Mouse (Mus musculus): Measurements from ENCODE around the gene Olfr193. TPM values are rescaled to one million over a fixed set of nuclear protein-coding genes. Genes with fewer than 3 reads are reported as not detected.
"Not testable (repeated sequence)": the region's sequence is repeated elsewhere in the genome, so short reads cannot be mapped to it uniquely, and the experiment has no call there.

Olfr193 gene
- not detected in 2 replicates for polyA plus RNA-seq (2015; fragmentation: Nextera tagmentation; extraction: Ambion mirVana)

DNA sequence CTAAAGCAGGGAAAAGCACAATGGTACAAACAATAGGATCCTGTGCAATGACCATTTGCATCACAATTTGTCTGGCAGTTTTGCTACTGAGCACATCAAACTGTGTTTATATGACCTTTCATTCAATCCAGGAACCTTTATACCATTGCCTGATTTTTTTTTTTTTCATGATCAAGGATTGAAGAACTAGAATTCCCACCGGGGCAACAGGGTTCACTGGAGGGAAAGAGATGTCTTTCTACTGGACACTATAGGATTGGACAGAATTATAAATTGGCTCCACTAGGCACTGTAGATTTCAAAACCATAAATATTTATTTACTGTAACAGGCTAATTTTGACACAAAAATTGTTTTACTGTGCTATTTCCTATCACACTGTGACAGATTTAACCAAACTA, at the start of gene Olfr193:
Gene Olfr193 (minus strand): TSS at position 101 of the 400 bp plus-strand sequence.
- no peak within 1 kb of the TSS for H3K9ac ChIP-seq
- no peaks in the 10 kb centered on the region for H3K36me3 ChIP-seq
- no peak for ATAC-seq (ENCODE audit: low read depth)
- DNase-seq, result no peak
- no peaks in the 10 kb centered on the region for H3K9me3 ChIP-seq (replicated peaks)
- H3K4me3 ChIP-seq (replicated peaks), result no peak within 1 kb of the TSS
- H3K4me2 ChIP-seq, result no peak within 1 kb of the TSS
- no peaks in the 10 kb centered on the region for H3K27me3 ChIP-seq
- no peak within 1 kb of the TSS for H3K27ac ChIP-seq
- no peaks in the 10 kb centered on the region for H3K4me1 ChIP-seq (replicated peaks)
- 50% methylated on average over 1 of the region's 1 CpGs for WGBS (ENCODE audit: insufficient replicate concordance)

DNA sequence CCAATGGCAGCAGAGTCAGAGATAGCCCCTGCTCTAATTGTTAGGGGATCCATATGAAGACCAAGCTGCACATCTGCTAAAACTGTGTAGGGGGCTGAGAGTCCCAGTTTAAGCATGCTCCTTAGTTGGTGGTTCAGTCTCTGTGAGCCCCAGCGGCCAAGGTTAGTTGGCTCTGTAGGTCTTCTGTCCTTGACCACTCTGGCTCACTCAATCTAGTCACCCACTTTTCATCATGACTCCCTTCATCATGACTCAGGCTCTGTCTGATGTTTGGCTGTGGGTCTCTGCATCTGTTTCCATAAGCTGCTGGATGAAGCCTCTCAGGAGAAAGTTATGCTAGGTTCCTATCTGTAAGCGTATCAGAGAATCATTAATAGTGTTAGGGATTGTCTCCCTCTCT, 40.3 kb upstream of the Olfr193 start:
- no peaks in the 10 kb centered on the region for H3K9me3 ChIP-seq (replicated peaks)
- H3K27ac ChIP-seq, result no peak overlapping the region
- no peaks in the 10 kb centered on the region for H3K27me3 ChIP-seq
- WGBS (ENCODE audit: insufficient replicate concordance), result 52% methylated on average over 2 of the region's 2 CpGs
- ATAC-seq (ENCODE audit: low read depth), result no peak
- no peak overlapping the region for H3K4me2 ChIP-seq
- DNase-seq, result no peak
- no peak overlapping the region for H3K9ac ChIP-seq
- no peaks in the 10 kb centered on the region for H3K4me1 ChIP-seq (replicated peaks)
- no peak overlapping the region for H3K4me3 ChIP-seq (replicated peaks)
- no peaks in the 10 kb centered on the region for H3K36me3 ChIP-seq

DNA sequence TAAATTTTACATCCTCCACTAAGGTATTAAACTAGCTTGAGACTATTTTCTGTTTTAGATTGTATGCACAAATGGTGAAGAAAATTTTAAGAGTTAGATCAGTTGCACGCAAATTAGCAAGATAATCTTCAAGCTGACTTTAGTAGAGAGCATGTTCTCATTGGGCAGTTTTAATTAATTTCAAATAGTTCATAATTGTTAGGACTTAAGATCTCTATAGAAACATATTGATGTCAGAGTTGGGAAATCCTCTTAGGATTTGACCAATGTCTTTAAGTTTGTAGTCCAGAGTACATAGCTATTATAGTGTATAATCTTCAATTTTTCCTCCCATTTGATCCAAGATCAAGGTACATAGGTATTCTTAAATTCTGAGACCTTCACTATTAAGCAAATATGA, 35.1 kb upstream of the Olfr193 start, which contains the start of gene Olfr195:
Gene Olfr195 (plus strand): TSS at position 301 of the 400 bp plus-strand sequence.
- DNase-seq, result no peak
- Histone ChIP-seq H3K27ac (no peak within 1 kb of the TSS), H3K4me2 (no peak within 1 kb of the TSS), H3K27me3 (no peaks in the 10 kb centered on the region), H3K9ac (no peak within 1 kb of the TSS), H3K9me3 (replicated peaks) (peaks cover 4% of the 10 kb centered on the region; the same call in 1 of the 2 replicates), H3K36me3 (no peaks in the 10 kb centered on the region), H3K4me1 (replicated peaks) (no peaks in the 10 kb centered on the region), H3K4me3 (replicated peaks) (no peak within 1 kb of the TSS)
- no peak for ATAC-seq (ENCODE audit: low read depth)
- 71% methylated on average over 1 of the region's 1 CpGs for WGBS (ENCODE audit: insufficient replicate concordance)

DNA sequence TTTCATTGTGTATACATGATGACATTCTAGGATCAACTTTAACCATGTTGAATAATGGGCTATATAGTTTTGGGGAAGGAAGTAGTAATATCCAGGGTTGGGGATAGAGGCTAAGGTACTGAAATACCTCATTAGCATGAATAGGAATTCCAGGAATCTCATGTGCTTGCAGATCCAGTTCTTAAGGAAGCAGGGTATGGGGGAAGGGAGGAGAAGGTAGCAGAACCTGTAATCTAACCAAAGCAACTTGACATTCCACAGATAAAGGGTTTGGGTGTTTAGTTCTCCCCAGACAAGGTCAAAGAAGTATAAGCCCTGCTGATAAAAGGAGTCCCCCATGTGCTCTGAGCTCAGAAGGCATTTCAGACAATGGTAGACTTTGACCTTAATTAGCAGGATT, 29.4 kb upstream of the Olfr193 start:
- H3K4me3 ChIP-seq (replicated peaks), result no peak overlapping the region
- H3K9me3 ChIP-seq (replicated peaks), result peaks cover 4% of the 10 kb centered on the region; the same call in 1 of the 2 replicates
- no peaks in the 10 kb centered on the region for H3K36me3 ChIP-seq
- no peak overlapping the region for H3K27ac ChIP-seq
- no peaks in the 10 kb centered on the region for H3K27me3 ChIP-seq
- no peak for DNase-seq
- no peak overlapping the region for H3K9ac ChIP-seq
- no peaks in the 10 kb centered on the region for H3K4me1 ChIP-seq (replicated peaks)
- no peak for ATAC-seq (ENCODE audit: low read depth)
- no peak overlapping the region for H3K4me2 ChIP-seq

DNA sequence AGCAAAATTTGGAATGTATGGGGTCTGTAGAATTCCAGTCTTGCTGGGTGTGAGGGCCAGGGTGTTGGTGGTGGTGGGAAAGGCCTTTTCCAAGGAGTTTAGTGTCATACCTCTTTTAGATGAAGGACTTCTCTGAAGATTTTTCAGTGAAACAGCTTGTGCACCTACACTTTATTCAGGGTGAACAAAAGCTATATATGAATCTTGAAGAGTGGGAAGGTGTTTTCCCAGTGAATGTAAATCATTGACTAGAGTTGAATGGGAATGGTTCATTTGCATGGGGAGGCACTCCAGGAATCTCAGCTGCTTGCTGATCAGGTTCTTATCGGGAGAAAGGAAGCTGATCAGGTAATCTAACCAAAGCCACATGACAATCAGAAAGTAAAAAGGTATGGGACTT, 19.1 kb upstream of the Olfr193 start:
- ATAC-seq (ENCODE audit: low read depth) (no peak), DNase-seq (no peak)
- Histone ChIP-seq H3K9ac (no peak overlapping the region), H3K36me3 (no peaks in the 10 kb centered on the region), H3K27ac (no peak overlapping the region), H3K4me3 (replicated peaks) (no peak overlapping the region), H3K27me3 (no peaks in the 10 kb centered on the region), H3K4me1 (replicated peaks) (no peaks in the 10 kb centered on the region), H3K9me3 (replicated peaks) (peaks cover 5% of the 10 kb centered on the region; the same call in 1 of the 2 replicates), H3K4me2 (no peak overlapping the region)
- 60% methylated on average over 1 of the region's 1 CpGs for WGBS (ENCODE audit: insufficient replicate concordance)

DNA sequence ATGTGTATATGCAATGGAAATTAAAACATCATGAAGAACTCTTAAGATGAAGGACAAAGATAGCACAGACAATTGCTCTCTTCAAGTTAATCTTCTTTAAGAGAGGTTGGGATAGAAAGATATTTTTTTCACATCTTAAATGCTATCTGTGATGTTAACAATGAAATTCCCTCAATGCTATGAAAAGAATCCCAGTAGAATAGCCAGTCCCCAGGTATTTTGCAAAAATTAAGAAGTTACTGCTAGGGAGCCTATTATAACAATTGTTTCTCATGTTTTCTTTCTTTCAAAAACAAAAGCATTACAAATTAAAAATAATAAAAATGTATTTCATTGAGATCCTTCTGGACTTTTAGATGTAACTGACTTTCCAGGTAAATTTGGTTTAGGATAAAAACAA, 9.3 kb upstream of the Olfr193 start, which contains the start of gene Olfr194:
Gene Olfr194 (minus strand): TSS at position 101 of the 400 bp plus-strand sequence.
- no peak within 1 kb of the TSS for H3K4me3 ChIP-seq (replicated peaks)
- DNase-seq (no peak), ATAC-seq (ENCODE audit: low read depth) (no peak)
- H3K4me2 ChIP-seq, result no peak within 1 kb of the TSS
- H3K27ac ChIP-seq, result no peak within 1 kb of the TSS
- H3K9me3 ChIP-seq (replicated peaks), result no peaks in the 10 kb centered on the region
- no peaks in the 10 kb centered on the region for H3K4me1 ChIP-seq (replicated peaks)
- no peak within 1 kb of the TSS for H3K9ac ChIP-seq
- H3K27me3 ChIP-seq, result no peaks in the 10 kb centered on the region
- no peaks in the 10 kb centered on the region for H3K36me3 ChIP-seq

DNA sequence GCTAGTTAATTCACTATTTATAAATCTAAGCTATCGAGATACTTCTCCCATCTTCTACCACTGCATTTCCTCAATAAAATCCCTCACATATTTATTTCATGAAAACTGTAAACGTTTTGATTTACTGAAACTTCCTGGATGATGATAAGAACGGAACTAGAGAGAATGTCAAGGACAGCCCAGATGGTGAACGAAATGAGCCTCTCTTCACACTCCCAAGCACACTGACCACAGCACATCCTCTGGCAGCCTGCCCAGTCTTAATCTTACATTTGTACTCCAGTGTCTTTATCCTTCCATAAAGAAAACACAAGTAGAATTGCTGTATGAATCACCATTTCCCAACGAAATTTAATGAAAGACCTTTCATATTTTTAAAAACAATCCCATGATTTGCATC, 3.2 kb downstream of the Olfr193 start:
- not testable (repeated sequence) for H3K9ac ChIP-seq; H3K36me3 ChIP-seq; H3K27me3 ChIP-seq; H3K27ac ChIP-seq; H3K4me3 ChIP-seq (replicated peaks); H3K9me3 ChIP-seq (replicated peaks); DNase-seq; H3K4me2 ChIP-seq; H3K4me1 ChIP-seq (replicated peaks); ATAC-seq (ENCODE audit: low read depth)
- WGBS (ENCODE audit: insufficient replicate concordance), result 33% methylated on average over 5 of the region's 5 CpGs

DNA sequence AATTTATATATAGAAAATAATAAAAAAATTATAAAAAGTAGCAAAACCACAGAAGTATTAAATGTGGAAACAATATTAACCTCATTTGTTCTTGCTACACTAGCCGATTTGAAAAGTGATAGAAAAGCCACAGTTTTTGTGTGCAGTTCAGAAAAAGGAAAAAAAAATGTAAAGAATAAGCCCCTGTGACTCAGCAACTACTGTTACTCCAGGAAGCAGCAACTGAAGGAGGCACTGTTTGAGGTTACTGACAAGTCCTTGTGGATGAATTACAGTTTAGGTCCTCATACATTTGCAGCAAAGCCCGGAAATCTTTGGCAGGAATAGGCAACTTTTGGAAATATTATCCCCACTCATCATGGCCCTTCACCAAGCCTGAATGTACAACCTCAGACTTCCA, 6.4 kb downstream of the Olfr193 start:
- Histone ChIP-seq H3K4me1 (replicated peaks) (no peaks in the 10 kb centered on the region), H3K9ac (no peak overlapping the region), H3K9me3 (replicated peaks) (no peaks in the 10 kb centered on the region), H3K36me3 (no peaks in the 10 kb centered on the region), H3K27ac (no peak overlapping the region), H3K4me3 (replicated peaks) (no peak overlapping the region), H3K27me3 (no peaks in the 10 kb centered on the region), H3K4me2 (no peak overlapping the region)
- DNase-seq (no peak), ATAC-seq (ENCODE audit: low read depth) (no peak)
- WGBS (ENCODE audit: insufficient replicate concordance), result 61% methylated on average over 2 of the region's 2 CpGs

DNA sequence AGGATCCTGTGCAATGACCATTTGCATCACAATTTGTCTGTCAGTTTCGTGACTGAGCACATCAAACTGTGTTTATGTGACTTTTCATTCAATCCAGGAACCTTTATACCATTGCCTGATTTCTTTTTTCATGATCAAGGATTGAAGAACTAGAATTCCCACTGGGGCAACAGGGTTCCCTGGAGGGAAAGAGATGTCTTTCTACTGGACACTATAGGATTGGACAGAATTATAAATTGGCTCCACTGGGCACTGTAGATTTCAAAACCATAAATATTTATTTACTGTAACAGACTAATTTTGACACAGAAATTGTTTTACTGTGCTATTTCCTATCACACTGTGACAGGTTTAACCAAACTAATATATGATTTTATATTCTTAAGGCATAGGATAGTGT, 22.0 kb downstream of the Olfr193 start, which contains the start of gene Olfr191:
Gene Olfr191 (minus strand): TSS at position 101 of the 400 bp plus-strand sequence.
- H3K4me2 ChIP-seq; H3K27ac ChIP-seq; H3K4me3 ChIP-seq (replicated peaks); H3K27me3 ChIP-seq; H3K9ac ChIP-seq; H3K9me3 ChIP-seq (replicated peaks); DNase-seq; H3K4me1 ChIP-seq (replicated peaks); H3K36me3 ChIP-seq; ATAC-seq (ENCODE audit: low read depth): not testable (repeated sequence)
- WGBS (ENCODE audit: insufficient replicate concordance), result 20% methylated on average over 1 of the region's 1 CpGs

DNA sequence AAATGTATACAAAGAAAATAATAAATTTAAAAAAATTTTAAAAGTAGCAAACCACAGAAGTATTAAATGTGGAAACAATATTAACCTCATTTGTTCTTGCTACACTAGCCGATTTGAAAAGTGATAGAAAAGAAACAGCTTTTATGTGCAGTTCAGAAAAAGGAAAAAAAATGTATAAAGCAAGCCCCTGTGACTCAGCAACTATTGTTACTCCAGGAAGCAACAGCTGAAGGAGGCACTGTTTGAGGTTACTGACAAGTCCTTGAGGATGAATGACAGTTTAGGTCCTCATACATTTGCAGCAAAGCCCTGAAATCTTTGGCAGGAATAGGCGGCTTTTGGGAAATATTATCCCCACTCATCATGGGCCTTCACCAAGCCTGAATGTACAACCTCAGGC, 30.6 kb downstream of the Olfr193 start:
- H3K9me3 ChIP-seq (replicated peaks); DNase-seq; H3K4me3 ChIP-seq (replicated peaks); H3K27ac ChIP-seq; H3K9ac ChIP-seq; H3K27me3 ChIP-seq; H3K4me1 ChIP-seq (replicated peaks); H3K36me3 ChIP-seq; H3K4me2 ChIP-seq; ATAC-seq (ENCODE audit: low read depth): not testable (repeated sequence)
- 65% methylated on average over 2 of the region's 2 CpGs for WGBS (ENCODE audit: insufficient replicate concordance)

DNA sequence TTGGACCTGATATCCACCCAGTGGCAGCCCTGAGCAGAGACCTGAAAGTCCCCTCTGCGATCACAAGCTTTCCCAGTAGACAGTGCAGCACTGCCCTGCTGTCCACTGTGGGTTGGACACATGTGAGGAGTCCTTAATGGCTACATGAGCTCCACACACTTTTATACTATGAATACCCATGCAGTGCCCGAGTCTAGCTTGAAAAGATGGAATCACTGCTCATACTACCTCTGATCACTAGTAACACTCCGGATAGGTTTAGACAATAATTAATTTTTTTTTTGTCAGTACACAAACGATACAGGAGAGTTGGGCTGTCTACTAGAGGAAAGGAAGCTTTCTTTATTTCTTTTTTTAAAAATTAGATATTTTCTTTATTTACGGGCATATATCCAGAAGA, 33.8 kb downstream of the Olfr193 start, which contains the start of gene Olfr190:
Gene Olfr190 (minus strand): TSS at position 101 of the 400 bp plus-strand sequence.
- Histone ChIP-seq H3K4me1 (replicated peaks) (no peaks in the 10 kb centered on the region), H3K27ac (no peak within 1 kb of the TSS), H3K9ac (no peak within 1 kb of the TSS), H3K9me3 (replicated peaks) (no peaks in the 10 kb centered on the region), H3K4me2 (no peak within 1 kb of the TSS), H3K4me3 (replicated peaks) (no peak within 1 kb of the TSS), H3K36me3 (no peaks in the 10 kb centered on the region), H3K27me3 (no peaks in the 10 kb centered on the region)
- no peak for ATAC-seq (ENCODE audit: low read depth)
- DNase-seq, result no peak
- WGBS (ENCODE audit: insufficient replicate concordance), result 68% methylated on average over 5 of the region's 5 CpGs

DNA sequence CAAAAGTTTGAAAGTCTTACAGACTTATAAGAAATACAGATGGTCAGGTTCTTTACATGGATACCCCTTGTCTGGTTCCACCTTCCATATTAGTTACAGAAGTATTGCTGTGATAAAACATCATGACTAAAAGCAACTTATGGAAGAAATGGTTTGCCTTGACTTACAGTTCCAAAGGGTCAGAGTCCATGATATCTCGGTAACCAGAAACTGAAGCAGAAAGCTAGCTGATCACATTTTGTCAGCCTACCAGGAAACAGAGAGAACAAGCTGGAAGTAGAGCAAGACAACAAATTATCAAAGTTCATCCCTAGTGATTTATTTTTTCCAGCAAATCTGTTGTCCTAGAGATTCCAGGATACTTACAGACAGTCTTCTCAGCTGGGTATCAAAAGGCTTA, 38.2 kb downstream of the Olfr193 start:
- Histone ChIP-seq H3K4me1 (replicated peaks) (no peaks in the 10 kb centered on the region), H3K27me3 (no peaks in the 10 kb centered on the region), H3K27ac (no peak overlapping the region), H3K36me3 (no peaks in the 10 kb centered on the region), H3K9me3 (replicated peaks) (no peaks in the 10 kb centered on the region), H3K4me3 (replicated peaks) (no peak overlapping the region), H3K9ac (no peak overlapping the region), H3K4me2 (no peak overlapping the region)
- ATAC-seq (ENCODE audit: low read depth) (no peak), DNase-seq (no peak)
- WGBS (ENCODE audit: insufficient replicate concordance), result 64% methylated on average over 1 of the region's 1 CpGs
